Mouse (Mus musculus): ENCODE results near the gene 9930104L06Rik. TPM values are rescaled to one million over a fixed set of nuclear protein-coding genes. Genes with fewer than 3 reads are reported as not detected.

Gene 9930104L06Rik
- polyA plus RNA-seq, 1 experiment, result 6.5 TPM

DNA sequence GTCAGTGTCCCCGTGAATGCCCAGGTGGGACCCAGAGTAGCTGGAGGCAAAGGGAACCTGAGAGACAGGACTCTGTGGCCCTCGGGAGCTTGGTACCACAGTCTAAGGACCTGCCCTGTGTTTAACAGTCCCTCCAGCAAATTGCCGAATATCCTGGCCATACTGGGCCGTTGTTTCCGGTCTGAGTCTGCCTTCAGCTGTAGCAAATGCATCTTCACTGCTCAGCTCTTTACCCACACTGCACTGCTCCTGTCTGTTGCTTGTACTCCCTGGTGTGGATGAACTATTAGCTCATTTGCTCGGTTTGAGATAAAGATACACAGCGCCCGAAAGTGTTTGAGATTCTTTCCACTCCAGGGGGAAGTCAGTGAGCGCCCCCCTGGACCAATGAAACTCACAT is 51.5 kb downstream of the 9930104L06Rik start:
- H3K27me3 ChIP-seq (ENCODE audit: control insufficient read depth, insufficient read depth, insufficient read length), result peaks cover 92% of the 10 kb centered on the region
- no peak overlapping the region for H3K4me3 ChIP-seq (ENCODE audit: insufficient read depth, poor library complexity, severe bottlenecking)
- no peaks in the 10 kb centered on the region for H3K36me3 ChIP-seq (ENCODE audit: control insufficient read depth, insufficient read depth)
- TF ChIP-seq CEBPB (IDR thresholded peaks at IDR 0.05; ENCODE audit: low read depth), result no peak
- no peaks in the 10 kb centered on the region for H3K79me2 ChIP-seq (ENCODE audit: control insufficient read depth, insufficient read depth)
- H3ac ChIP-seq (ENCODE audit: control insufficient read depth, insufficient read length, low read depth), result no peak overlapping the region
- no peaks in the 10 kb centered on the region for H3K79me3 ChIP-seq (ENCODE audit: low read depth)

DNA sequence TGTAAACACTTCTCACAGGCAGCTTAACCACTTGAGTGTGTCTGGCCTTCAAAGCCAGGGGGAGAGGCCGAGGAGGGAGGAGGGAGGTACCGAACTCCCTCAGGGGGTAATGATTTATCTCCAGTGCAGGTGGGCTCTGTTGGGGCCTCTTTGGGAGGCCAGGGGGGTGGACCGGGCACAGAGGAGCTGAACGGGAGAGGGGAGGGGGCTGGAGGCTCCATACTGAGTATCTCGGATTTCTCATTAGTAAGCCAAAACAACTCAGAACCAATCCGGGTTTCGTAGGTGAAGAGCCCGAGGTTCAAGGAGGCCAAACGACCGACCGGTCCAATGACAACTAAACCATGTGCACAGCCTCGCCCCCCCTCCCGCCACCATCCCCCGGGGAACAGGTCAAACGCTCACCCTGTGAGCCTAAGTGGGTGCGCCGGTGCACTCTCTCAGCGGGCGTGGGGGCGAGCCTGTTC is 53.0 kb downstream of the 9930104L06Rik start:
- Histone ChIP-seq H3K36me3 (ENCODE audit: control insufficient read depth, insufficient read depth) (no peaks in the 10 kb centered on the region), H3K4me3 (ENCODE audit: insufficient read depth, poor library complexity, severe bottlenecking) (no peak overlapping the region), H3K79me2 (ENCODE audit: control insufficient read depth, insufficient read depth) (no peaks in the 10 kb centered on the region), H3K79me3 (ENCODE audit: low read depth) (no peaks in the 10 kb centered on the region), H3ac (ENCODE audit: control insufficient read depth, insufficient read length, low read depth) (no peak overlapping the region), H3K27me3 (ENCODE audit: control insufficient read depth, insufficient read depth, insufficient read length) (peaks cover 90% of the 10 kb centered on the region)
- TF ChIP-seq USF1 (IDR thresholded peaks at IDR 0.05; ENCODE audit: low read depth) (no peak), CTCF (IDR thresholded peaks at IDR 0.05; ENCODE audit: control insufficient read depth, insufficient read depth, insufficient read length) (no peak), FOSL1 (IDR thresholded peaks at IDR 0.05; ENCODE audit: insufficient read depth, low read length, poor library complexity, severe bottlenecking) (no peak), MYOG (IDR thresholded peaks at IDR 0.05; ENCODE audit: control insufficient read depth, extremely low read depth, insufficient read length) (no peak), MYOD1 (IDR thresholded peaks at IDR 0.05; ENCODE audit: control insufficient read depth, insufficient read length, low read depth) (no peak), CEBPB (IDR thresholded peaks at IDR 0.05; ENCODE audit: low read depth) (no peak), MAX (IDR thresholded peaks at IDR 0.05) (no peak)

DNA sequence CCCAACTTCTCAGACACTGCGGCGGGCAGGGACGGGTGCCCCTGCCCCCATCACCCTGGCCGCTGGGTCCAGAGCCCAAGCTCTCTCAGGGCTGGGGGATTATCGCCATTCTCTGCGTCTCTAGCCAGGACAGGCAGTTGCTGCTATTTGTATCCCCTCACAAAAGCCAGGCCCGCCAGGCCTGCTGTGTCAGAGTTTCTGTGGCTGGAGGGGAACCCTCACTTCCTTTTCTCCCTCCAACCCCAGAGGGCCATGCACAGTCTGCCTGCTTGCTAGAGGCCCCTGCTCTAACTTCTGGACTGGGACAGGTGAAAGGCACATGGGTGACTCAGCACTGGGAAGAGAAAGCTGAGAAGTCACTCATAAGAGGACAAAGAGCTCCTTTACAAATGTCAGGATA is 53.5 kb downstream of the 9930104L06Rik start:
- Histone ChIP-seq H3K27me3 (ENCODE audit: control insufficient read depth, insufficient read depth, insufficient read length) (peaks cover 91% of the 10 kb centered on the region), H3K79me3 (ENCODE audit: low read depth) (no peaks in the 10 kb centered on the region), H3K4me3 (ENCODE audit: insufficient read depth, poor library complexity, severe bottlenecking) (no peak overlapping the region)

More for the DNA sequence above, 53.5 kb downstream of the 9930104L06Rik start:
- Histone ChIP-seq H3K79me2 (ENCODE audit: control insufficient read depth, insufficient read depth) (no peaks in the 10 kb centered on the region), H3K36me3 (ENCODE audit: control insufficient read depth, insufficient read depth) (no peaks in the 10 kb centered on the region), H3ac (ENCODE audit: control insufficient read depth, insufficient read length, low read depth) (no peak overlapping the region)
- TF ChIP-seq CEBPB (IDR thresholded peaks at IDR 0.05; ENCODE audit: low read depth) (no peak), CTCF (IDR thresholded peaks at IDR 0.05; ENCODE audit: control insufficient read depth, insufficient read depth, insufficient read length) (no peak), USF1 (IDR thresholded peaks at IDR 0.05; ENCODE audit: low read depth) (no peak), MYOG (IDR thresholded peaks at IDR 0.05; ENCODE audit: control insufficient read depth, extremely low read depth, insufficient read length) (no peak), FOSL1 (IDR thresholded peaks at IDR 0.05; ENCODE audit: insufficient read depth, low read length, poor library complexity, severe bottlenecking) (no peak), MAX (IDR thresholded peaks at IDR 0.05) (no peak), MYOD1 (IDR thresholded peaks at IDR 0.05; ENCODE audit: control insufficient read depth, insufficient read length, low read depth) (no peak)

Other genes starting within 250 kb of the 9930104L06Rik start
- gene Utp11, start 243.4 kb upstream of the 9930104L06Rik start, polyA plus RNA-seq (2012; fragmentation: generic; extraction: Trizol), result 29.7 TPM
- gene Fhl3, start 236.3 kb upstream of the 9930104L06Rik start, polyA plus RNA-seq (2012; fragmentation: generic; extraction: Trizol), result 206 TPM
- 71.6 TPM for gene Sf3a3, start 222.3 kb upstream of the 9930104L06Rik start, polyA plus RNA-seq (2012; fragmentation: generic; extraction: Trizol)
- gene Inpp5b, start 195.2 kb upstream of the 9930104L06Rik start, polyA plus RNA-seq (2012; fragmentation: generic; extraction: Trizol), result 13.8 TPM
- 10.9 TPM for gene Mtf1, start 134.9 kb upstream of the 9930104L06Rik start, polyA plus RNA-seq (2012; fragmentation: generic; extraction: Trizol)
- gene Yrdc, start 86.4 kb upstream of the 9930104L06Rik start, polyA plus RNA-seq (2012; fragmentation: generic; extraction: Trizol), result 78.9 TPM
- 67.6 TPM for gene 1110065P20Rik, start 85.9 kb upstream of the 9930104L06Rik start, polyA plus RNA-seq (2012; fragmentation: generic; extraction: Trizol)
- gene Maneal, start 74.9 kb upstream of the 9930104L06Rik start, polyA plus RNA-seq (2012; fragmentation: generic; extraction: Trizol), result 0.04 TPM
- not detected for gene Epha10, start 56.1 kb upstream of the 9930104L06Rik start, polyA plus RNA-seq (2012; fragmentation: generic; extraction: Trizol)
- 104 TPM for gene Cdca8, start 2.3 kb downstream of the 9930104L06Rik start, polyA plus RNA-seq (2012; fragmentation: generic; extraction: Trizol)
- 0.04 TPM for gene Rspo1, start 49.4 kb downstream of the 9930104L06Rik start, polyA plus RNA-seq (2012; fragmentation: generic; extraction: Trizol)
- 23.2 TPM for gene Gnl2, start 79.5 kb downstream of the 9930104L06Rik start, polyA plus RNA-seq (2012; fragmentation: generic; extraction: Trizol)
- gene Dnali1, start 128.7 kb downstream of the 9930104L06Rik start, polyA plus RNA-seq (2012; fragmentation: generic; extraction: Trizol), result 0.04 TPM
- 19.1 TPM for gene Snip1, start 129.6 kb downstream of the 9930104L06Rik start, polyA plus RNA-seq (2012; fragmentation: generic; extraction: Trizol)
- gene Meaf6, start 148.1 kb downstream of the 9930104L06Rik start, polyA plus RNA-seq (2012; fragmentation: generic; extraction: Trizol), result 31.3 TPM
- 6.7 TPM for gene Zc3h12a, start 190.8 kb downstream of the 9930104L06Rik start, polyA plus RNA-seq (2012; fragmentation: generic; extraction: Trizol)

Measured in C2C12 (cell line).